Mouse (Mus musculus): ENCODE measurements at regions not wholly inside any gene's neighbourhood (a gene's known extent, or its start where the extent isn't known, plus 50 kb on each side); places are given as distances from the start of the nearest gene placed in this dataset.
A peak's percentile ranks its signal among the peaks of the same experiment; 100 is the strongest.
"Not testable (repeated sequence)": the region's sequence is repeated elsewhere in the genome, so short reads cannot be mapped to it uniquely, and the experiment has no call there.

DNA sequence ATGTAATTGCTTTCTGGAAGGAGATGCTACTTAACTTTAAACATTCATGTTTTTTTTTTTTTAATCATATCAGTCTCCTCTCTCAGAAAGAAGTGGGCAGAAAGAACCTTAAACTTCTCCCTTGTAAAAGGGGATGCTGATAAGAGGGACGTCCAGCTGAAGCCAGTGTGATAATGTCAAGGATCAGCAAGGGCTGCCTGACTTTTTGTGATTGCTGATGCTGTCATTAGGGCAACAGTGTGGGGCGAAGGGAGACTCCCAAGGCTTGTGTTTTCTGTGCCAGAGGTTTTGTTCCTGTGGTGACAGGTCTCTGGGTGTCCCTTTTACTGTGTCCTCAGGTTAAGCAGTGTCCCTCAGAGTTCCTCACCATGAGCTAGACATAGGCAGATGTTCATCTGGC, 61.8 kb upstream of the Prkar2b start:
- Histone ChIP-seq H3K4me3 (ENCODE audit: low read depth, low read length) (no peak overlapping the region), H3K27me3 (ENCODE audit: control insufficient read depth, insufficient read depth, low read length) (no peaks in the 10 kb centered on the region), H3K9me3 (replicated peaks; ENCODE audit: control insufficient read depth, low read length) (no peaks in the 10 kb centered on the region), H3K36me3 (replicated peaks; ENCODE audit: control insufficient read depth, insufficient read depth, low read length) (no peaks in the 10 kb centered on the region), H3K27ac (ENCODE audit: low read depth) (0 out of 2 replicates have a peak overlapping the region, but pooled peaks have one; percentile 20), H3K9ac (replicated peaks; ENCODE audit: low read depth, low read length) (no peak overlapping the region), H3K4me2 (ENCODE audit: low read depth, low read length) (no peak overlapping the region), H3K4me1 (ENCODE audit: control insufficient read depth, insufficient read depth) (0 out of 2 replicates have a peak, but pooled peaks cover 9% of the 10 kb centered on the region)
- DNase-seq (ENCODE audit: low spot score) (no peak), ATAC-seq (ENCODE audit: insufficient read depth, low read depth) (no peak)
- TF ChIP-seq CTCF (IDR thresholded peaks at IDR 0.05; ENCODE audit: low read depth) (no peak), EP300 (IDR thresholded peaks at IDR 0.05; ENCODE audit: low read depth) (no peak)
- WGBS: 23% methylated on average over 2 of the region's 2 CpGs

DNA sequence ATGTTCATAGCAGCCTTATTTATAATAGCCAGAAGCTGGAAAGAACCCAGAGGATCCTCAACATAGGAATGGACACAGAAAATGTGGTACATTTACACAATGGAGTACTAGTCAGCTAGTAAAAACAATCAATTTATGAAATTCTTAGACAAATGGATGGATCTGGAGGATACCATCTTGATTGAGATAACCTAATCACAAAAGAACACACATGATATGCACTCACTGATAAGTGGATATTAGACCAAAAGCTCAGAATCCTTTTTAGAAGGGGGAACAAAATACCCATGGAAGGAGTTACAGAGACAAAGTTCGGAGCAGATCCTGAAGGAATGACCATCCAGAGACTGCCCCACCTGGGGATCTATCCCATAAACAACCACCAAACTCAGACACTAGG, 60.9 kb upstream of the Prkar2b start:
- not testable (repeated sequence) for H3K4me2 ChIP-seq (ENCODE audit: low read depth, low read length); DNase-seq (ENCODE audit: low spot score)

DNA sequence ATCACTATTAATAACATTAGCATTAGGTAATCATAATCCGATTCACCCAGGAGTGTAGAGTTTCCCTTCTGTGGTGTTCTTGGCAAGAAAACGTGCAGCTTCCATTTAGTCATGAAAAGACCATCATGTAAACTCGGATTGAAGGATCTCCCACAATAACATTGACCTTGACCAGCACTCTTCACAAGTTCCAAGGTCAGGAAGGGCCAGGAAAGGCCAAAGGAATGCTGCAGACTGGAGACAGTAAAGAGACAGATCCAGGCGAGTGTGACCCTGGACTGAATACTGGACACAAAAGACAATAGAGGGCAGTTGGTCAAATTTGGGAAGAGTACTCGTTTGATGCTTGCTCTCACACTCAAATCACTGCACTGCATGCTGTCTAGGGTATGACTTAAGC, 51.6 kb upstream of the Prkar2b start:
- ATAC-seq (ENCODE audit: insufficient read depth, low read depth): no peak
- WGBS: 38% methylated on average over 5 of the region's 5 CpGs
- Histone ChIP-seq H3K9me3 (replicated peaks; ENCODE audit: control insufficient read depth, low read length) (no peaks in the 10 kb centered on the region), H3K27ac (ENCODE audit: low read depth) (no peak overlapping the region), H3K27me3 (ENCODE audit: control insufficient read depth, insufficient read depth, low read length) (no peaks in the 10 kb centered on the region), H3K4me2 (ENCODE audit: low read depth, low read length) (no peak overlapping the region), H3K36me3 (replicated peaks; ENCODE audit: control insufficient read depth, insufficient read depth, low read length) (no peaks in the 10 kb centered on the region), H3K9ac (replicated peaks; ENCODE audit: low read depth, low read length) (no peak overlapping the region), H3K4me3 (ENCODE audit: low read depth, low read length) (no peak overlapping the region), H3K4me1 (ENCODE audit: control insufficient read depth, insufficient read depth) (no peaks in the 10 kb centered on the region)
- DNase-seq (ENCODE audit: low spot score): no peak
- no peak for TF ChIP-seq EP300 (IDR thresholded peaks at IDR 0.05; ENCODE audit: low read depth)
- TF ChIP-seq CTCF (IDR thresholded peaks at IDR 0.05; ENCODE audit: low read depth): no peak

More for the DNA sequence above, 60.9 kb upstream of the Prkar2b start:
- H3K27ac ChIP-seq (ENCODE audit: low read depth); H3K4me3 ChIP-seq (ENCODE audit: low read depth, low read length); ATAC-seq (ENCODE audit: insufficient read depth, low read depth); H3K36me3 ChIP-seq (replicated peaks; ENCODE audit: control insufficient read depth, insufficient read depth, low read length); H3K27me3 ChIP-seq (ENCODE audit: control insufficient read depth, insufficient read depth, low read length); H3K9me3 ChIP-seq (replicated peaks; ENCODE audit: control insufficient read depth, low read length); H3K4me1 ChIP-seq (ENCODE audit: control insufficient read depth, insufficient read depth); H3K9ac ChIP-seq (replicated peaks; ENCODE audit: low read depth, low read length): not testable (repeated sequence)
- WGBS: 94% methylated on average over 1 of the region's 1 CpGs

- DNase-seq (ENCODE audit: low spot score): no peak
- H3K4me2 ChIP-seq (ENCODE audit: low read depth, low read length): no peak overlapping the region
- no peaks in the 10 kb centered on the region for H3K9me3 ChIP-seq (replicated peaks; ENCODE audit: control insufficient read depth, low read length)
- H3K4me3 ChIP-seq (ENCODE audit: low read depth, low read length): no peak overlapping the region
- no peak for TF ChIP-seq CTCF (IDR thresholded peaks at IDR 0.05; ENCODE audit: low read depth)
- no peak for TF ChIP-seq EP300 (IDR thresholded peaks at IDR 0.05; ENCODE audit: low read depth)
- no peaks in the 10 kb centered on the region for H3K36me3 ChIP-seq (replicated peaks; ENCODE audit: control insufficient read depth, insufficient read depth, low read length)
- WGBS: 37% methylated on average over 7 of the region's 7 CpGs
- no peak overlapping the region for H3K9ac ChIP-seq (replicated peaks; ENCODE audit: low read depth, low read length)
- no peaks in the 10 kb centered on the region for H3K27me3 ChIP-seq (ENCODE audit: control insufficient read depth, insufficient read depth, low read length)
- no peak overlapping the region for H3K27ac ChIP-seq (ENCODE audit: low read depth)
- H3K4me1 ChIP-seq (ENCODE audit: control insufficient read depth, insufficient read depth): no peaks in the 10 kb centered on the region
- ATAC-seq (ENCODE audit: insufficient read depth, low read depth): no peak
Measured at GRCm38 (mm10) chr12:32111508-32112119, 50.5 kb upstream of the Prkar2b start.

- no peak overlapping the region for H3K4me3 ChIP-seq (ENCODE audit: low read depth, low read length)
- H3K27me3 ChIP-seq (ENCODE audit: control insufficient read depth, insufficient read depth, low read length): no peaks in the 10 kb centered on the region
- ATAC-seq (ENCODE audit: insufficient read depth, low read depth) (no peak), DNase-seq (ENCODE audit: low spot score) (no peak)
- H3K27ac ChIP-seq (ENCODE audit: low read depth): no peak overlapping the region
- TF ChIP-seq EP300 (IDR thresholded peaks at IDR 0.05; ENCODE audit: low read depth): no peak
- no peak for TF ChIP-seq CTCF (IDR thresholded peaks at IDR 0.05; ENCODE audit: low read depth)
- no peaks in the 10 kb centered on the region for H3K36me3 ChIP-seq (replicated peaks; ENCODE audit: control insufficient read depth, insufficient read depth, low read length)
- H3K4me1 ChIP-seq (ENCODE audit: control insufficient read depth, insufficient read depth): no peaks in the 10 kb centered on the region
- H3K9ac ChIP-seq (replicated peaks; ENCODE audit: low read depth, low read length): no peak overlapping the region
- H3K4me2 ChIP-seq (ENCODE audit: low read depth, low read length): no peak overlapping the region
- 31% methylated on average over 5 of the region's 5 CpGs for WGBS
- no peaks in the 10 kb centered on the region for H3K9me3 ChIP-seq (replicated peaks; ENCODE audit: control insufficient read depth, low read length)
Measured at GRCm38 (mm10) chr12:32110903-32111302, 49.8 kb upstream of the Prkar2b start.

Data from heart, postnatal 0 days (tissue).